Mouse (Mus musculus): Measurements from ENCODE around the gene Orm1.
"Not testable (repeated sequence)": the region's sequence is repeated elsewhere in the genome, so short reads cannot be mapped to it uniquely, and the experiment has no call there.

The Orm1 gene

DNA sequence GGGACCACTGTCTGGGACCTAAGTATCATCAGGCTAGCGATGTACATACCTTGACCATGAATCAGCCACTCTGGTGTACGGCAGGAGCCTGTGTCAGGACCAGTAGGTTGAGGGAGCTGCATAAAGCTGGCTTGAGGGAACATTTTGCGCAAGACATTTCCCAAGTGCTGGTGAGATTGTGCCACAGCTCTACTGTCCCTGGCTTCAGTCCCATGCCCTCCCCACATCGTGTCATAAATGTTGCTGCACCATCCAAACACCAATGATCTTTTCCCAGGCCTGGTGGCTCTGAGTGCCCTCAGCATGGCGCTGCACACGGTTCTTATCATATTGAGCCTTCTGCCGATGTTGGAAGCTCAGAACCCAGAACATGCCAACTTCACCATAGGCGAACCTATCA is at the start of gene Orm1:
Orm1 (plus strand) TSS at position 266 of the 400 bp plus-strand sequence.
- CTCF ChIA-PET, result interaction anchor here in 2 of 4 experiments (0.5 to 1.2 kb wide), 2 partner anchors 37 to 165 kb away, joined by 3 to 4 read pairs; no protein-coding TSS in a partner anchor
- POLR2A ChIA-PET, result no interaction called here

GRCm38 (mm10) chr4:63295641-63296040 is 48.7 kb upstream of the Orm1 start:
- CTCF ChIA-PET, result interaction anchor here in 3 of 4 experiments (0.6 to 1.3 kb wide), 4 partner anchors 11 to 1369 kb away, joined by 3 read pairs; partner anchors contain the start of gene Col27a1 (in 1 of the 3)
- POLR2A ChIA-PET, result no interaction called here

GRCm38 (mm10) chr4:63296263-63296662 is 48.1 kb upstream of the Orm1 start:
- CTCF ChIA-PET, result interaction anchor here in 2 of 4 experiments (0.8 to 1.3 kb wide), 2 partner anchors 11 to 82 kb away, joined by 3 read pairs; partner anchors contain the start of gene Col27a1 (in 1 of the 2)
- POLR2A ChIA-PET, result interaction anchor here in 1 of 4 experiments (0.6 kb wide), 1 partner anchor 551 kb away, joined by 4 read pairs; no protein-coding TSS in a partner anchor

DNA sequence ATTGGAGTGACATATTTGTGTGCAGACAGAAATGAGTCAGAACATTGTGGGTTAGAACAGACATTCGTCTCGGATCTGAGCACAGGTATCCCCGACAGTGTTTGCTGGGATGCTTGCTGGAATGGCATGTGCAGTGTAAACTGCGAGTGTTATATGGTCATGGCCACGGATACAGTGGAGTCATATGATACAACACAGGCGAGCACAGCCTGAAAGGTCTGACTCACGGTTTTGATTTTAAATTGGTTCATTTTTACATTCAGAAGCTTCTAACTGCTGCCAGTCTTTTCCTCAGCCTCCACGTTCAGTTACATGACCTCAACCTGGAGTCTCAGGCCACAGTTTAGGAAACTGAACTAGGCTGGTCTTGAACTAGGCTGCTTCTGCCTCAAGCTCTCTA is 47.5 kb upstream of the Orm1 start:
- ChIA-PET POLR2A (interaction anchor here in 1 of 4 experiments (0.6 kb wide), 2 partner anchors 11 to 551 kb away, joined by 4 read pairs; no protein-coding TSS in a partner anchor), CTCF (interaction anchor here in 2 of 4 experiments (1.2 to 2.7 kb wide), 2 partner anchors 11 kb away, joined by 3 to 12 read pairs; no protein-coding TSS in a partner anchor)

GRCm38 (mm10) chr4:63298191-63298590 is 46.2 kb upstream of the Orm1 start:
- ChIA-PET CTCF (interaction anchor here in 1 of 4 experiments (2.7 kb wide), 1 partner anchor 9 kb away, joined by 12 read pairs; no protein-coding TSS in a partner anchor), POLR2A (no interaction called here)

- POLR2A ChIA-PET, result no interaction called here
- CTCF ChIA-PET, result interaction anchor here in 1 of 4 experiments (0.6 kb wide), 1 partner anchor 522 kb away, joined by 3 read pairs; no protein-coding TSS in a partner anchor
These were observed 41.7 kb upstream of the Orm1 start for GRCm38 (mm10) chr4:63302641-63303040.

GRCm38 (mm10) chr4:63307175-63308062 is 36.9 kb upstream of the Orm1 start:
- CTCF ChIA-PET, result interaction anchor here (0.5 to 2.5 kb wide), 87 partner anchors 8 to 1098 kb away, joined by 3 to 48 read pairs (median 4); partner anchors contain the start of gene Col27a1 (in 1 of the 4)
- POLR2A ChIA-PET, result interaction anchor here in 2 of 4 experiments (0.6 to 1.7 kb wide), 3 partner anchors 94 to 648 kb away, joined by 3 to 4 read pairs (median 3); partner anchors contain the start of genes Ambp (in 1 of the 2) and Col27a1 (in 1 of the 2)

DNA sequence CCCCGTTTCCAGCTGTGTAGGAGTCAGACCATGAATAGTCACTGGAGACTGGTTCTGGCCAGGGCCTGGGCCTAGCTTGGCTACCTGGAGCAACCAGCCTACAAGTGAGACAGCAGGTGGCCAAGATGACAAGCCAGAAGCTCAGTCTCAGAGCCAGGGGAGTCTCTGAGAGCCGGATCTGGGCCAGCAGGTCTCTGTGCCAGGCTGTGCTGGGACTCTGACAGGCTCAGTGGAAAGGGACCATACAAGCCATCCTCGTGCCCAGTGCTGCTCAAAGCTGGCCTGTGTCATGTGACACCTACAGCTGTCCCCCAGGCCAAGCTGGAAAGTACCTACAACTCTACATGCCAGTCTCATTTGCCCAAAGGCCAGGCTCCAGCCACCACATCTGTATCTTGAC is 36.0 kb upstream of the Orm1 start:
- CTCF ChIA-PET, result interaction anchor here (0.6 to 2.5 kb wide), 25 partner anchors 8 to 388 kb away, joined by 3 to 48 read pairs (median 6); partner anchors contain the start of gene Col27a1 (in 1 of the 4)
- POLR2A ChIA-PET, result interaction anchor here in 2 of 4 experiments (1.3 to 1.7 kb wide), 2 partner anchors 95 to 154 kb away, joined by 3 to 4 read pairs; partner anchors contain the start of genes Ambp (in 1 of the 2) and Col27a1 (in 1 of the 2)

DNA sequence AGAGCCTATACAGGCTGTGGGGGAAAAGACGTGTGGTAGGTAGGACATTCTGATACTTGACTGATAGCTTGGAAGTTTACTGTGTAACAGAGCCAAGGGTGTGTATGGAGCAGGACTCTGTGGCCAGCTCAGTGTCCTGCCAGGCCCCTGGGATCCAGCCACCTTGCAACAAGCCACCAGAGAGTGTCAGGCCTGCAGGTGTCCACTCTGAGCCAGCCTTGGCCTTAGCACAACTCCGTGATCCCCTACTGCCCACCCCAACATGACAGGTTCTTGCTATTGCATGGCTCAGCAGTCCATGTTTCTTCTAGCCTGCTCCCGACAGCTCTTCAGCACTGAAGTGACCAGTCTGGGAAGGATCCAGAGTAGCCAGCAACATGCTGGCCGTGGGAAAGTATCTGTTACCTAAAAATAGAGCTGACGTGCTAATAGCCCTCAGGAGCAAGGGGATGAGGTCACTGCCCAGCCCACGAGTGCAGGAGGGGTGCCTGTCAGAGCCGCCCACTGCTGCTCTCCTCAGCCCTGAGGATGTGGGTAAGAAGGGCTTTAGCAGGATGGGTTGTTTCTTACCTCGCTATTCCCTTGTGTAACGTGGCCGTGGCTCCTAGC is 34.0 kb upstream of the Orm1 start:
- ChIA-PET POLR2A (interaction anchor here in 1 of 4 experiments (0.9 to 1.0 kb wide), 2 partner anchors 23 to 89 kb away, joined by 3 read pairs; no protein-coding TSS in a partner anchor), CTCF (interaction anchor here in 2 of 4 experiments (0.9 to 1.4 kb wide), 3 partner anchors 9 to 129 kb away, joined by 3 to 5 read pairs (median 4); no protein-coding TSS in a partner anchor)

- CTCF ChIA-PET, result interaction anchor here in 1 of 4 experiments (1.9 kb wide), 1 partner anchor 96 kb away, joined by 6 read pairs; no protein-coding TSS in a partner anchor
- POLR2A ChIA-PET, result interaction anchor here in 1 of 4 experiments (1.0 kb wide), 1 partner anchor 90 kb away, joined by 3 read pairs; no protein-coding TSS in a partner anchor
These were observed 32.9 kb upstream of the Orm1 start for GRCm38 (mm10) chr4:63311426-63311825.

DNA sequence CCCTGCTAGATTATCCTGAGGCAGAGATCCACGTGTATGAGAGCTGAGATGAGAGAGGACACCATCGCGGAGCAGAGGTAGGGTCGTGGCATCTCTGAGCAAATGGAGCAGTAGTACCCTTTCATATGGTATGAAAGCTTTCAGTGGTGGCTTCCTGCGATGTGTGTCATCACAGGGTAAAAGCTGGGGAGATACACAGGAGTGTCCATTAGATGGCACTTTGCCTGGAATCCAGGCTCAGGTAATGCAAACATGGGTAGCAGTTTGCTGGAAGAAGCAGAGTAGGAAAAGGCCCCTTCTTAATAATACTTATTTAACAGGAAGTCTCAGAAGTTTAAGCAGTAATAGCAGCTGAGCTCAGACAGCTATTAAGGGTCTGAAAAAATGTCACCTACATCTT is 30.3 kb upstream of the Orm1 start:
- POLR2A ChIA-PET, result interaction anchor here in 2 of 4 experiments (0.6 to 0.9 kb wide), 3 partner anchors 97 to 547 kb away, joined by 3 read pairs; no protein-coding TSS in a partner anchor
- CTCF ChIA-PET, result no interaction called here

GRCm38 (mm10) chr4:63316076-63316746 is 28.1 kb upstream of the Orm1 start:
- CTCF ChIA-PET, result interaction anchor here in 2 of 4 experiments (1.0 to 1.5 kb wide), 4 partner anchors 9 to 135 kb away, joined by 3 to 6 read pairs (median 3); no protein-coding TSS in a partner anchor

DNA sequence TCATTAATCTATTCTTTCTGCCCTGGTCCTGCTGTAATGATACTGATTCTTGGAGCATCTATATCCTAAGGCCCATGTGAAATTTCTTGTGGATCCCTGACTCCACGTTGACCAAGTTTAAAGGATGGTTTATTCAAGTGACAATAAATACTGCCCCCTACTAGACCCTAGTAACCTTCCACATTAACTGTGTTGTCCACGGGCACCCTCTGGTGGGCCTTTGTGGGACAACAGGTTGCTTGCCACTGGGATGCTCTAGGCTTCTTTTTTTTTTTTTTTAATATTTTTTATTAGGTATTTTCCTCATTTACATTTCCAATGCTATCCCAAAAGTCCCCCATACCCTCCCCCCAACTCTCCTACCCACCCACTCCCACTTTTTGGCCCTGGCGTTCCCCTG is 24.8 kb upstream of the Orm1 start:
- POLR2A ChIA-PET, result not testable (repeated sequence)
- CTCF ChIA-PET, result interaction anchor here (0.6 to 1.6 kb wide), 8 partner anchors 9 to 138 kb away, joined by 3 to 9 read pairs (median 3); no protein-coding TSS in a partner anchor

More at GRCm38 (mm10) chr4:63316076-63316746, 28.1 kb upstream of the Orm1 start:
- POLR2A ChIA-PET, result no interaction called here

GRCm38 (mm10) chr4:63323275-63323815 is 21.0 kb upstream of the Orm1 start:
- POLR2A ChIA-PET, result interaction anchor here in 1 of 4 experiments (0.6 kb wide), 1 partner anchor 801 kb away, joined by 5 read pairs; no protein-coding TSS in a partner anchor
- CTCF ChIA-PET, result interaction anchor here in 1 of 4 experiments (1.0 kb wide), 1 partner anchor 16 kb away, joined by 4 read pairs; no protein-coding TSS in a partner anchor

- ChIA-PET POLR2A (interaction anchor here in 1 of 4 experiments (0.6 kb wide), 1 partner anchor 224 kb away, joined by 3 read pairs; no protein-coding TSS in a partner anchor), CTCF (no interaction called here)
These were observed 11.0 kb upstream of the Orm1 start for GRCm38 (mm10) chr4:63333403-63333802.

DNA sequence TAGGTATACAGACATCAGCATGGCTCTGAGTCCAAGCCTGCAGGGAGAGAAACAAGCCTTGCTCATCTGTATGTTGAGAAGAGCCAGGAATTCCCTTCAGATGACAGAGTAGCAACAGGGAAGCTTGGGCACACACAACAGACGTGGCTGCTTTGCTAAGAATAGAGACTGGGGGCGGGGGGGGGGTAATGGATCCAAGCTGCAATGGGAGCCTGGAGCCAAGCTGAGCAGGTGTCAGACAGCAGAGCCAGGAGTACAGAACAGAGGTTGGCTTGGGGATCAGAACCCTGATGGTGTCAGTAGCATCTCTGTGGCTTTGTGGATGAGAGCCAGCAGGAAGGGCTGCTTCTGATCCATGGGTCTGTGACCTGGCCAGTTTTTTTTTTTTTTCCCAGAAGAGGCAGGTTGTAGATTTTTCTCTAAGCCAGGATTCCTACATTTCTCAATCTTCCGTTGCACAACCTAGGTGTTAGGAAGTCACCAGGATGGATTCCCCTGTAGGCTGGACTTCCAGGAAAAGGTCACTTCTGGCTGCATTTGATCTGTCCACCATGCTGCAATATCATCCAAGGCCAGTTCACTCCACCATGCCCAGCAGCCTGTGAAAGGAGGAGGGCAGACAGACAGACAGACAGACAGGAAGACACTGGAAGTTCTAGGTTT is 5.8 kb upstream of the Orm1 start:
- CTCF ChIA-PET, result interaction anchor here in 1 of 4 experiments (0.6 kb wide), 1 partner anchor 170 kb away, joined by 22 read pairs; no protein-coding TSS in a partner anchor
- POLR2A ChIA-PET, result interaction anchor here in 1 of 4 experiments (0.6 kb wide), 1 partner anchor 69 kb away, joined by 8 read pairs; no protein-coding TSS in a partner anchor

- ChIA-PET POLR2A (no interaction called here), CTCF (no interaction called here)
These were observed 1.9 kb upstream of the Orm1 start for GRCm38 (mm10) chr4:63342491-63342890.

Data from embryonic stem cell, embryonic (primary cell).